Mouse (Mus musculus): ENCODE data around the gene Met.

DNA sequence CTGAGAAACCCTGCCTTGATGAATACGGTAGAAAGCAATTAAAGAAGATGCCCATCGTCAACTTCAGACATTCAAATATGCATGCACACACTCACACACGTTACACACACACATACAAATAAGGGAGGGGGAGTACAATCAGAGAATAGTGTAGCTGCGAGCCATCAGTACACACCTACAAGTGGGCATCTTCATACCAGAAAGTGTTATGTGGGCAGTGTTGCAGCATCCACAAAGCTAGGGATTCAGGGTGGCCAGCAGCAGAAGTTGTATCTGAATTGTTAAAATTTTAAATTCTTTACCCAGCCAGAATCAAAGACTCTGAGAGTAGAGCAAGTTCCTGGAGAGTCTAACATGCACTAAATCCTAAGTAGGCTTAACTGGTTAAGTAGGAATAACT is 157.2 kb downstream of the Met start:
- TF ChIP-seq CTCF (IDR thresholded peaks at IDR 0.05; ENCODE audit: low read depth, low read length) (no peak), POLR2A (IDR thresholded peaks at IDR 0.05; ENCODE audit: insufficient read depth, low read length) (no peak)

Data from ES-Bruce4 (cell line).